Mouse (Mus musculus): Measurements from ENCODE around the gene Vmn1r69.

Gene Vmn1r69

GRCm38 (mm10) chr7:10613559-10613958 is at the start of gene Vmn1r69:
TSS of gene Vmn1r69 (minus strand) at chr7:10613659.
- DNase-seq: no peak

DNA sequence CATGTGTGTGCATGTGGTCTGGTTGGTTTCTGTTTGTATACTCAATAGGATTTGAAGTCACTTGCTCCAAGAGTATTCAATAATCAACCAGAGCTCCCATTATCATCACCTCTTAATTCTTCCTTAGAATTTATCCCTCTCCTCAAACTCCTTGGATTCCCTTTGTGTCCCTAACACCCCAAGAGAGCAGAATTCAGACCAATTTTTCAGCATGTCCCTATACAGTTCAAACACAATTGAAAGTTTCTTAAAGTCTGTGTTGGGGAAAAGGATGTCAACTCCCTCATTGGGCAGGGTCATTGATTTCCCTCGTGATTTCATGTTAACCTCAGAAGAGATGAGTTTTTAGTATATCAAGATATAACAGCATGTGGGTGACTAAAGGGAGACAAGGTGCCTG is 17.8 kb upstream of the Vmn1r69 start, which contains the start of gene Vmn1r70:
Gene Vmn1r70 (plus strand): TSS at position 301 of the 400 bp plus-strand sequence.
- DNase-seq: no peak

DNA sequence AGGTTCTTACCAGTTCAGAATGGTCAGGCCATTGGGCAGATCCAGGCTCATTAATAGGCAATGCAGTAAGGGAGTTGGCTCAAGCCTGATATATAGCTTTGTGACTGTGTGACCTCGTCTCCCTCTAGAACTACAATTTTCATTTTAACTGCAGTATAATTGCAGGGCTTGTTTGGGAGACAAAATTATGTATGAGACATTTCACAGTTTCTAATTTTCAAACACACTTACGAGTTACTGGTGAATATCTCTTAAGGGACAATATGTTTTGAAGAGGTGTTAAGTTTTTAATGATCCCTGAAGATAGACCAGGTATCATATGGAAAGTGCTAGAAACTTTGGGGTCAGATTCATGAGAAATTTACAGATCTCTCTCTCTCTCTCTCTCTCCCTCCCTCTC is 55.1 kb downstream of the Vmn1r69 start, which contains the start of gene Vmn1r68:
Gene Vmn1r68 (minus strand): TSS at position 101 of the 400 bp plus-strand sequence.
- no peak for DNase-seq
